Mouse (Mus musculus): ENCODE data around the gene St3gal6.

The St3gal6 gene

GRCm38 (mm10) chr16:58523972-58524850 is at the start of gene St3gal6:
St3gal6 (minus strand) TSS chr16:58524243.
- no peak for DNase-seq

- no peak for DNase-seq
These were observed 46.7 kb upstream of the St3gal6 start for GRCm38 (mm10) chr16:58570694-58571264.

GRCm38 (mm10) chr16:58561196-58561595 is 37.2 kb upstream of the St3gal6 start:
- DNase-seq = no peak

GRCm38 (mm10) chr16:58556067-58556830 is 32.2 kb upstream of the St3gal6 start:
- no peak for DNase-seq

DNA sequence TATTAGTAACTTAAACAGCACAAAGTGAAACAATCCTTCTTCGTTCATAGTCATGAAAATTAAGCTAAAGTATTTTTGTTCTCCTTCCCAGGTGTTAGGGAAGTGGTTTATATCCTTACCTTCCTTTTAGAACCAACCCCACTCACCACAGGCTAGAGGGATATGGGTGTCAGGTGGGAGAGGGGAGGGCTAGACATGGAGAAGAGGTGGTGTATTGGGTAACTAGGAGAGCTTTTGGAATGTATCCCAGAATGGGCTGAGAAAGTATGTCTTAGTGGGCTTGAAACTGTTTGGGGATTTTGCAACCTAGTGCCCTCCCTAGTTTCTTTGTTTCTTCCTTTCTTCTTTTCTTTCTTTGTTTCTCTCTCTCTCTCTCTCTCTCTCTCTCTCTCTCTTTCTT is 30.6 kb upstream of the St3gal6 start:
- no peak for DNase-seq

DNA sequence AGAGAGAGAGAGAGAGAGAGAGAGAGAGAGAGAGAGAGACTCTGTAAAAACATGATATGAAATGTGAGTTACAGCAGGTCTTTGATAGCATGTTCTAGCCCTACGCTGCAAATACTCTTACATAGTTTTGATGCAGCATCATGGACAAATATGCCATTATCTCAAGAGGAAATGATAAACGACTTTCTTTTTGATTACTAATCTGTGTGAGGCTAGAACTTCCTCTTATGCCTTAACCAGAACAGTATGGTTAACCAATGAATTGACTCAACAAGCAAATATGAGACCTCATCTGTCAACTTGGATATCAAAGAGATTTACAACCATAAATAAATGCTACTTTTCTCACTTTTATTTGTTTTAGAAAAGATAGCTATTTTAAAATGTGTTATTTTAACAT is 24.0 kb upstream of the St3gal6 start:
- DNase-seq = no peak

GRCm38 (mm10) chr16:58546128-58546527 is 22.1 kb upstream of the St3gal6 start:
- DNase-seq = no peak

DNA sequence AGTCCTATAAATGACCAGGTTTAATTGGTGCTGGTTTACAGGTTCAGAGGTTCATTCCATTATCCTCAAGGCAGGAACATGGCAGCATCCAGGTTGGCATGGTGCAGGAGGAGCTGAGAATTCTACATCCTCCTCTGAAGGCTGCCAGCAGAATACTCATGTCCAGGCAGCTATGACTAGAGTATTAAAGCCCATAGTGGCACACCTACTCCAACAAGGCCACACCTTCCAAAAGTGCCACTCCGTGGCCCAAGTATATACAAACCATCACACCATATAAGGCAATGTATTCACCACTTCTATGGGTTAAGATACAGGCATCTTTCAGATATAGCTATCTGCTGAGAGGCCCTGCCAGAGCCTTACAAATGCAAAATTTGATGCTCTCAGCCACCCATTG is 15.4 kb upstream of the St3gal6 start:
- DNase-seq = no peak

DNA sequence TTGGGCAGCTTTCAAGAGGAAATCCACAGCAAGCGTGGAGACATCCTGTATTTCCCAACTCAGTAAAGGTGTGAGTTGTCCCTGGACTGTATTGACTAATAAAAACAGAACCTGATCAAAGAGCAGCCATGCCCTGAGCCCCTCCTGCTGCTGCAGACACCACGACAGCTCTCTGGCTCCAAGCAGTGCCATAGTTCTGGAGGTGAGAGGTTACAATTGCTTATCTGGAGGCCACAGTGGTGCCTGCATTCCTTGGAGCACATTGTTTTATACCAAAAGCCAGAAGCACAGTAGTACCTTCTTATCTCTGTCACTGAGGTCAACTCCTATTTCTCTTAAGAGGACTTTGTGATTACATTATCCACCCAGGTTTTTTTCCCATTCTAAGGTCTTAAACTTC is 15.0 kb upstream of the St3gal6 start:
- no peak for DNase-seq

DNA sequence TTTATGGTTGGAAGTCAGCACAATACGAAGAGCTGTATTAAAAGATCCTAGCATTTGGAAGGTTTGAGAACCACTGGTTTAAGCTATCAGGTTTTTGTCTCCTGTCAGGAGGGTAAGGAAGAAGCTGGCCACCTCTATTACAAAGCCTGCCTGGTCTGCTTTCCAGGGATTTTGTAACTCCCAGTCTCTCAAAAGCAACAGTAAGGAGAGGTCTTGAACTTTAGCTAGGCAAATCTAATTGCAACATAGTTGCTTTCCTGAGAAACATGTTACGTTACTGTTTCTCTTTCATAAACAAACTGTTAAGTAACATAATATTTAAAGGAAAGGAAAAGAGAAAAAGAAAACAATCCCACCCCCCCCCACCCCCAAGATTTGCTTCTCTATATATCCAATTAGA is 12.0 kb upstream of the St3gal6 start:
- DNase-seq = no peak

DNA sequence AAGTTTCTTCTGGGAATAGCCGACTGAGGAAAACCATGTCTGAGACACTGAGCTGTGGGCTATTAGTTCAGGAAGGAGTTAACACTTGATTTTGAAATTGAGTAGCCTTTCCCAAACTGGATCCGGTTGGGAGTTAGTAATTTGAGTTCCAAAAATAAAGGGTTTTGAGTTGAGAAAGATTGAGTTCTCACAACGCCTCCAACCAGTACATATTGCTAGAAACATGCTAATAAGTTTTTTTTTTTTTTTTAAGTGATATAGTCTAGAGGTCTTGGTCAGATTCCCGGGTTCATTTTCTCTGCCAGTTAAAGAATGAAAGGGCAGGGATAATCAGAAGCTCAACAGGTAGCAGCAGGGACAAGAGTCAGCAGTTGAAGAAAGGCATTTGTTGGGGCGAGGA is 11.2 kb upstream of the St3gal6 start:
- no peak for DNase-seq

DNA sequence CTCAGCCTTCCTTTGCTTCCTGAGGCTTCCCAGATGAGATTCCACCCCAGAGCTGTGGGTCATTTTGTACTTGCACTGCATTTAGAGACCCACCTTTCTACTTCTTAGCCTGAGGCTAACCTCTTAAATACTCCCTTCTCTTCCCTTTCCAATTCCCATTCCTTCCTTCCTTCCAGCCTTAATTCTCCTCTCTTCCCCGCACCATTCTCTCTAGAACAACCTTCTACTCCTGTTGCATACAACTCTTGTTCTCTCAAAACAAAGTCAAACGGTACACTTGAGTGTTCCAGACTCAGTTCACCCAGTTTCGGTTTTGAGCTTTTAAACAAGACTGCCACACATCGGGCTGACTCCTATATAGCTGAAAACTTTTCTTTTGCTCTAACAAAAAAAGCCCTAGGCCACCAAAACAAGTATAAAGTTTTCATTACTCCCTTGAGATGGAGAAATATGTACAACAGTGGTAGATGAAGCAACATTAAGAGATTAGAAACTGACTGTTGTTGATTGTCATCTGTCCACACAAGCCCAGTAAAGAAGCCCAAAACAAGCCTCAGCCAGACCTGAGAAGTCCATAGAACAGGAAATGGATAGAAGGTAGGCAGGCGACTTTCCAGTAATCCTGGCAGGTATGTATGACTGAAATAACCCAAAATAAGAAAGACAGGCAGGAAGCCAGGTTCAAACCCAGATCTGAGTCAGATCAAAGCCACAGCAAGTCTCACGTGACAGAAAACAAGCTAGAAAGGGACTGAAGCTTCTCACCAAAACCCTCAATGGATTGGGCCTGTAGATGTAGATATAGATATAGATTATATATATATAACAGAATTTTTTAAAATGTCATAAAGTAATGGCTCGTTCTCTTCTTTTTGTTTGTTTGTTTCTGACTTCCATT is 10.5 kb upstream of the St3gal6 start:
- no peak for DNase-seq

DNA sequence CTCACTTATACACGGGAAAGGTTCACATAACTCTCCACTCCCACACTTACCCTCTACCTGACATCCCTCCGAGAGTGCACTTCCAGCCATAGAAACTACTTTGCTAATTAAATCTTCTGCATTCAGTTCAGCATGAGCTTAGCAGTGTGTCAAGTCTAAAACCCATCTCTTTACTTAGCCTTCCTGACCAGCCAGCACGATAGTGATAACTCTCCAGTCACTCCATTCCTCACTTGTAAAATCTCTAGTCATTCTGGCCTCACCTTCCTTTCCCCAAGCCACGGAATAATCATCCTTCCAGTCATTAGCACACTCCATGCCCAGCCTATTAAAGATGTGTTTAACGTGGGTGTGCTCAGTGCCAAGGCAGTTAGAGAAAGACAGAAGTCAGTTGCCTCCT is 9.7 kb upstream of the St3gal6 start:
- no peak for DNase-seq

DNA sequence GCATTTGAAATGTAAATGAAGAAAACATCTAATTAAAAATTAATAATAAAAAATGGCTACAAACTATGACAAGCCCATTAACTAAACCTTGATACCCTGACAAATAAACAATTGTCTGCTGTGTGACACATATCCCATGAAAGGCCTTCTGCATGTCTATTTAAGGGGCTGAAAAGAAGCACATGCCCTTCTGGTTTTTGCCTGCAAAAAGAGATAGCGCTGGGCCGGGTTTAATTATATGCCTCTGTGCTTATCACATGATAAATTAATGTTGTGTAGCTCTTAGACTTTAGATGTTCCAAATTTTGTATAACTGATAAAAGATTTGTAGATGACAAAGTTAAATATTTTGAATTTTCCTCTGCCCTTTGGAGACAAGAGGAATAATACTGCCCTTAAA is 9.2 kb upstream of the St3gal6 start:
- no peak for DNase-seq

DNA sequence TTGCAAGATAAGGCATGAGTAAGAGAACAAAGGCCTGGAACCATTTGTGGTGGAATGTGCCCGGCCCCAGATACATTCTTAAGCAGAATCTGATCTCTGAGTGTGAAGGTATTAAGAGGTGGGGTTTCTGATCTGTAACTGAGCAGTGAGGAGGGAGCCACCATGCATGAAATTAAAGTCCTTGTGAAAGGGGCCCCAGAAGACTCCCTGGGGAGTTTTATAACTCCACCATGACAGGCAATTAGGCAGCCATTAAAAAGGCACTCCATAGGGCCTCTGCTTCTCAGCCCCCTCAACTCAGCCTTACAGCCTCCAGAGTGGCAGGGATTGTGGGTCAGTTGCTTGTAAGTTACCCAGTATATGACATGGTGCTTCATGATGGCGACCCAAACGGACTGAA is 8.5 kb upstream of the St3gal6 start:
- DNase-seq = no peak

DNA sequence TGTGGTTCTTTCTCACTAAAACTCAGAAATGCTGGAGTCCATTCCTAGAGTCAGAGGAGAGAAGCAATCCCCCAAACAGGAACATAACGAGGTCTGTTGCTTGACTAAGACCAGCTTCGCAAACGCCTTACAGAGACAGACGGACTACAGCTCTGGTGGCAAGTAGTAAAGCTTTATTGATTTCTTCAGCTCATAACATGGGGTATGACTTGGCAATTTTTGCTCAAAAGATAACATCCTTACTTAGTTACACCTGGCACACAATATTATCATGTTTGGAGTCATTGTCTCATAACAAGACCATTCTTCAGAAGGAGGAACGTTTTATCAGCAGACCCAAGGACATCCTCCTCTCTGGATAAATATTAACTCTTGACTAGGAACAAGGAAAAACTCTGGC is 3.8 kb upstream of the St3gal6 start:
- DNase-seq = no peak

DNA sequence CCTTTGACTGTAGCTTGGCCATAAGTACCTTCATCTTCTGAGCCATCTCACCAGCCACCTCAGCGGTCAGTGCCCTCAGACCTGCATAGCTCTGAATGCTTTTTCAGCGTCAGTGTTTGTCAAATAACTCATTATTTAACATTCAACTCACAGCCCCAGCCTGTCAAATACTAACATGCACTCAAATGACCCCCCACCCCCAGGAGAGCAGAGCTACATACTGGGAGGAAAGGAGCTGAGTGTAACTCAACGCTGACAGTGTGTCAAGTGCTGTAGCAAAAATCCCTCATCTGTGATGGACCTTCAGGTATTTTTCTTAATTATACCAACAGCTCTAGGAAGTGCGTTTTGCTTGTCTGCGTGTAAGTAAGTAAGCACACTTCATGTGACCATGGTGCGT is 2.7 kb upstream of the St3gal6 start:
- no peak for DNase-seq

GRCm38 (mm10) chr16:58525832-58526231 is 1.8 kb upstream of the St3gal6 start:
- DNase-seq = no peak

DNA sequence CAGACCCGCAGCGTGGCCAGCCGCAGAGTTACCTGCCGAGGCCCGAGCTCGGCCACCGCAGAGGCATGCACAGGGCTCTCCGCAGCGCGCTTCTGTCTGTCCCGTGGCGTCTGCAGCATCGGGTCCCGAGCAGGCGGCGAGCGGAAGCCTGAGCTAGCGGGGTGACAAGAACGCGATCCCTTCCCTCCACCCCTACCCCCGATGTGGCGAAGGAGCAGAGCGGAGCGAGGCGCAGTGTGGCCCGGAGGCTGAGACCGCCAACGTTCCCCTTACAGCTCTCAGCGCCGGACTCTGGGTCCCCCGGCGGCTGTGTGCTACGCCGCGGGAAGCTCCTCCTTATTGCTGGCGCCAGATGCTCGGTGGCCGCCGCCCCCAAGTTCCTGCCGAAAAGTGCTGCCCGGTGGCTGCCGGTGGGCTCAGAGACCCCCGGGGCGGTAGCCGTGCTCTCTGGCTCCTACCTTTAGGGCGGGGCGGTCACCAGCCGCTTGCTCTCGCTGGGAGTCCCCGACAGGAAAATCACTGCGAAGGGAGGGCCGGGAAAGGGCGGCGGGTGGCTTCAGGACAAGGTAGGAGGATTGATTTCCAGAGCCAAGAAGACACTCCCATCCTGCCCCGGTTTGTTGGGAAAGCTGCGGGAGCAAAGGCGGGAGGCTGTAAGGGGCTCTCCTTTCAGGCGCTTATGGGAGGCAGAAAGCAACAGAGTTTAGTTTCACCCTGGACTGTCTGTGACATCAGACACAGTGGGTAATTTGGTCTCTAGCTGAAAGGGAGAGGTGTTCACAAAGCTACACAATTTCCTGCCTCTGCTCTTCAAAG is 791 bp downstream of the St3gal6 start:
- DNase-seq = peak; percentile 26 to 35

DNA sequence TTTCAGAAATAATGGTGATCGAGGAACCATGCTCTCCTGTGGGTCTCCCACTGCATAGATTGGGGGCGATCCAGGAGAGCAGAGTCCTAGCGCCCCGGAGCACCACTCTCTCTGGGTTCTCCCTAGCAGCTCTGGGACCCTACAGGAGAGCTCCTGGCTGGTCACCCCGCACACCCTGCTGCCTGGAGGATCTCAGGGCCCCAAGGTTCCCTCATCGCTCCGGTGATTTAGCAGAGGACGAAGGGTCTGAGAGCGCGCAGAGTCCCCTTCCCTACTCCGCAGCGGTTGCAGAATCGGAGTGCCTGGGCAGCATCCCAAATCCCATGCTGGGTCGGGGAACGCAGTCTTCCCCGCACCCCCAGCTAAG is 1.4 kb downstream of the St3gal6 start:
- no peak for DNase-seq

DNA sequence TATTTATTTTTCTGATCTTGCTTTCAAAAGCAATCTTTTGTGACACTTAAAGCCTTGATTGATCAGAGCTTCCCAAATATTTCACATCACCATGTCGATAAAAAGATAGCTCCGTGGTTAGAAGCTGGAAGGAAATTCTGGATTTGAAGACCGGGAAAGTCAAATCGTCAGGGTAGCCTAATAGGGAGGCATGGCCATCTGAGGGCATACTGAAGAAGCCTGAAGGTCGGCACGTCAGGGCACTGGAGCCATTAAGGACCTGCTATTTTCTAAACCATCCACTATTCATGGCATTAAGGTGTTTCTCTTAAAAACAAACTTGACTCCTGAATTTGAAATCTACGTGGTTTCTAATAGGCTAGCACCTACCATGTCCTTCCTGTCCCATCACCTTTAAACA is 2.1 kb downstream of the St3gal6 start:
- DNase-seq = no peak

DNA sequence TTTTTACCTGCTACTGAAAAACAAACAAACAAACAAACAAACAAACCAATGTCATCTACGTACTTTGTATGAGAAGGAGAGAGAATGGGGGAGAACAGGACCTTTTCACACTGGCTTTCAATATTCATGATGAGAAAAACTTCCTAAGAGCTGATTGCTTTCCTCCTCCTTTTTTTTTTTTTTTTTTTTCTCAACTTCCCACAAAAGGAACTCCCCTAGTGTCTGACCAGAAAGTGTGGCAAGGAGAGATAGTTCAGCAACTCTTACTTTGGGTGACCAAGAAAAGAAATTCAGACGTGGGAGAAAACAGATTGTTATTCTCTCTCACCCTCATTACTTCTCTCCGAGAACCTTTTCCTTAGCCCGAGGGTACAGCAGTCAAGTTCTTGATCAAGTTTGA is 2.9 kb downstream of the St3gal6 start:
- DNase-seq = no peak
